Mouse (Mus musculus) CH12.LX (cell line): ENCODE measurements around the gene Smpd3. TPM values are rescaled to one million over a fixed set of nuclear protein-coding genes. Genes with fewer than 3 reads are reported as not detected.

ENCODE experiments used
- DNase-seq: peaks from one replicate; pipeline ENCODE4 v3.0.0-alpha.2; 2013; ENCODE audit errors: extremely low read depth
- H3K27ac ChIP-seq: 2 replicates; pipeline ENCODE4 v1.5.1; 2012; ENCODE audit warnings: low read depth, mild to moderate bottlenecking, control low read depth, moderate library complexity; ENCODE audit not compliant: insufficient read depth
- H3K27me3 ChIP-seq: replicated peaks from 2 replicates; pipeline ENCODE3; 2012; ENCODE audit warnings: inconsistent platforms
- H3K36me3 ChIP-seq, 2 experiments: replicated peaks in 1 of 2; 2 replicates each; pipeline versions ENCODE3 to v1.6.1; 2012; ENCODE audit warnings: inconsistent platforms in 1 of 2, low read length in 1 of 2, mild to moderate bottlenecking in 1 of 2, mixed read lengths in 1 of 2, moderate library complexity in 1 of 2; ENCODE audit not compliant: control insufficient read depth in 1 of 2, insufficient read depth in 1 of 2
- H3K4me1 ChIP-seq, 2 experiments: 2 replicates each; pipeline ENCODE4 v1.6.1; 2012; ENCODE audit warnings: inconsistent platforms in 1 of 2, moderate library complexity in 1 of 2; ENCODE audit not compliant: insufficient read depth in 2 of 2, control insufficient read depth in 1 of 2
- H3K4me2 ChIP-seq: 2 replicates; pipeline ENCODE4 v1.6.1; 2012; ENCODE audit warnings: low read depth, mild to moderate bottlenecking, control low read depth; ENCODE audit not compliant: poor library complexity, insufficient read depth, severe bottlenecking
- H3K4me3 ChIP-seq, 3 experiments: fragments of 150-350 bp in 1 of 3; sonication (generic) in 1 of 3; replicated peaks in 1 of 3; 2 replicates each; pipeline versions ENCODE3 to v1.5.1; 2011 to 2012; ENCODE audit warnings: low read depth in 2 of 3, low read length in 2 of 3, mild to moderate bottlenecking in 2 of 3, moderate library complexity in 2 of 3, control low read depth in 1 of 3, improper control_type of control experiment in 1 of 3, inconsistent platforms in 1 of 3, mixed read lengths in 1 of 3; ENCODE audit not compliant: poor library complexity in 1 of 3
- H3K79me2 ChIP-seq: replicated peaks from 2 replicates; pipeline ENCODE4 v1.6.1; 2012; ENCODE audit warnings: mild to moderate bottlenecking, moderate library complexity; ENCODE audit not compliant: control insufficient read depth, poor library complexity, insufficient read depth, severe bottlenecking; ENCODE audit errors: extremely low read depth
- H3K9ac ChIP-seq: 2 replicates; pipeline ENCODE4 v1.6.1; 2012; ENCODE audit warnings: low read depth, mild to moderate bottlenecking, control low read depth, moderate library complexity; ENCODE audit not compliant: insufficient read depth
- H3K9me3 ChIP-seq: replicated peaks from 2 replicates; pipeline ENCODE3; 2012; ENCODE audit warnings: low read length, inconsistent platforms, mixed read lengths
- CHD2 ChIP-seq: IDR thresholded peaks from 2 replicates; pipeline ENCODE4 v1.6.1; 2011; ENCODE audit warnings: low read length, improper control_type of control experiment
- ETS1 ChIP-seq: conservative IDR thresholded peaks from 2 replicates; pipeline ENCODE4 v1.6.1; 2012; ENCODE audit warnings: low read depth, mild to moderate bottlenecking, inconsistent platforms, low read length, improper control_type of control experiment, moderate library complexity
- HCFC1 ChIP-seq: IDR thresholded peaks from 2 replicates; pipeline ENCODE4 v1.6.1; 2012; ENCODE audit warnings: low read depth, mild to moderate bottlenecking, inconsistent platforms, low read length, improper control_type of control experiment
- MAX ChIP-seq: IDR thresholded peaks from 2 replicates; pipeline ENCODE4 v1.6.1; 2011; ENCODE audit warnings: low read length, improper control_type of control experiment
- MEF2A ChIP-seq: IDR thresholded peaks from 2 replicates; pipeline ENCODE4 v1.6.1; 2014; ENCODE audit warnings: low read depth, mild to moderate bottlenecking, inconsistent platforms, low read length, improper control_type of control experiment, borderline replicate concordance
- MXI1 ChIP-seq: IDR thresholded peaks from 2 replicates; pipeline ENCODE4 v1.6.1; 2011; ENCODE audit warnings: mild to moderate bottlenecking, low read depth, low read length, improper control_type of control experiment
- NELFE ChIP-seq: IDR thresholded peaks from 2 replicates; pipeline ENCODE4 v1.6.1; 2011; ENCODE audit warnings: low read depth, low read length, improper control_type of control experiment
- RCOR1 ChIP-seq: conservative IDR thresholded peaks from 2 replicates; pipeline ENCODE4 v1.6.1; 2012; ENCODE audit warnings: low read depth, mild to moderate bottlenecking, inconsistent platforms, low read length, improper control_type of control experiment
- UBTF ChIP-seq: IDR thresholded peaks from 2 replicates; pipeline ENCODE4 v1.6.1; 2012; ENCODE audit warnings: low read depth, mild to moderate bottlenecking, inconsistent platforms, low read length, improper control_type of control experiment, moderate library complexity
- USF1 ChIP-seq: IDR thresholded peaks from 2 replicates; pipeline ENCODE4 v1.6.1; 2014; ENCODE audit warnings: low read depth, mild to moderate bottlenecking, inconsistent platforms, low read length, improper control_type of control experiment
- USF2 ChIP-seq: conservative IDR thresholded peaks from 2 replicates; pipeline ENCODE4 v1.6.1; 2011; ENCODE audit warnings: low read depth, low read length, improper control_type of control experiment
- dilution Hi-C: fragments of 300-500 bp; cut with MboI; formaldehyde crosslinking; loops from 2 replicates; pipeline ENCODE4 v1.14.3; 2020; ENCODE audit warnings: low sequenced_read_pairs; ENCODE audit not compliant: extremely low pct_unique_long_range_greater_than_20kb, extremely low pct_ligation_motif_present
- in situ Hi-C: fragments of 300-500 bp; cut with MboI; formaldehyde crosslinking; loops from 3 replicates; pipeline ENCODE4 v1.14.3; 2019; ENCODE audit warnings: low sequenced_read_pairs, low pct_ligation_motif_present, low pct_unique_long_range_greater_than_20kb, mixed read lengths
- polyA plus RNA-seq: library from polyadenylated mRNA; unstranded; fragments of >175 nt; gene quantifications from 2 replicates; pipeline ENCODE4 v1.2.1, GENCODE M21; 2012; ENCODE audit warnings: low read depth; ENCODE audit not compliant: insufficient read length
- total RNA-seq, 2 experiments: library from RNA; depleted of rRNA; stranded (reverse); fragments of 300-350 nt in 1 of 2; fragments of >200 nt in 1 of 2; gene quantifications; 2 replicates each; pipeline ENCODE4 v1.2.3; 2012 to 2014

Smpd3 gene
- total and polyA plus RNA-seq, 3 experiments = 0.16 to 0.25 (median 0.19) TPM

DNA sequence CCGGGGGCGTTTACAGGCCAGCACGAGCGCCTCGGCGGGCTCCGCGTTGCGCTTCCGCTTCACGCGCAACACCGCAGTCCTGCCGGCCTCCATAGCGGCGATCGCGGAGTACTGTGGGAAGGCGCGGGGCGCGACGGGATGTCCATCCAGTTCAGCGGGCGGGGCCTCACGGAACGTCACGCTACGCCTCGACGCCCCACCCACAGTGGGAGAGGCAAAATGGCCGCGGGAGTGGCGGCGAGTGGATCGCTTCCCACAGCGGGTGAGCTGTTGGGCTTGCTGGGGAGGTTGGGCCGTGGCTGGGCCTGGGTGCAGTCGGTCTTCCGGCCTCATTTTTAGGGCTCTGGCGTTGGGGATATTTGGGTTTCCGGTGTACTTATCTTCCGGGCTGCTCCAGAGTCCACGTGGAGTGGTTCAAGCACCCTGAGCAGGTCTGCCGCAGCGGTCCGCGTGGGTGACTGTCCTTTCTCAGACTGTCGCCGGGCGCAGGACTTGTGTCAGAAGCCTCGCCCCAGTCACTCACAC lies 126.9 kb downstream of the Smpd3 start, which contains the start of the genes Slc7a6os and Prmt7 (continued):
- TF ChIP-seq UBTF (no peak; the same call in 1 of the 2 replicates), USF1 (no peak), NELFE (peak; percentile 95), RCOR1 (no peak; the same call in 1 of the 2 replicates), CHD2 (no peak), MAX (peak; percentile 90), MEF2A (peak; percentile 20; the same call in 1 of the 2 replicates), HCFC1 (peak; percentile 88), ETS1 (no peak)

- Histone ChIP-seq H3K4me1 (peaks cover 2 to 29% of the 10 kb centered on the region in 2 experiments; a peak in 3 of 4 replicates), H3K79me2 (peaks cover 39% of the 10 kb centered on the region), H3K27ac (peak overlapping the region; percentile 52), H3K4me3 (peak overlapping the region; percentile 87 to 93 (median 88)), H3K9ac (peak overlapping the region; percentile 75), H3K9me3 (no peaks in the 10 kb centered on the region), H3K4me2 (peak overlapping the region; percentile 98), H3K27me3 (no peaks in the 10 kb centered on the region), H3K36me3 (peaks cover 40 to 51% of the 10 kb centered on the region in 2 experiments)
- in situ Hi-C loops = loop anchor here (5.0 kb wide), 1 partner anchor 43 kb away; the partner anchor contains the start of gene Slc7a6
- 0 out of 2 replicates have a peak, but pooled peaks have one; percentile 25 for TF ChIP-seq MAX
- TF ChIP-seq MXI1 = peak; percentile 34; the same call in 1 of the 2 replicates
- no peak for TF ChIP-seq USF2
- DNase-seq = peak; percentile 52
- dilution Hi-C loops = no loop called here
Measured at GRCm38 (mm10) chr8:106210035-106210731, 127.6 kb downstream of the Smpd3 start.

Other genes starting within 250 kb of the Smpd3 start
- gene Esrp2, start 201.0 kb downstream of the Smpd3 start, total RNA-seq (2012; rRNA removed) = 0.21 and 0.30 TPM in 2 replicates
- not detected in 2 replicates for gene Esrp2, start 201.0 kb downstream of the Smpd3 start, total RNA-seq (2014; rRNA removed)
- gene Esrp2, start 201.0 kb downstream of the Smpd3 start, polyA plus RNA-seq = 0.24 and 0.37 TPM in 2 replicates
- 6.3 and 7.0 TPM in 2 replicates for gene Pla2g15, start 187.6 kb downstream of the Smpd3 start, total RNA-seq (2012; rRNA removed)
- gene Pla2g15, start 187.6 kb downstream of the Smpd3 start, total RNA-seq (2014; rRNA removed) = 6.3 and 6.9 TPM in 2 replicates
- 7.0 and 8.0 TPM in 2 replicates for gene Pla2g15, start 187.6 kb downstream of the Smpd3 start, polyA plus RNA-seq
- 24.2 and 27.8 TPM in 2 replicates for gene Slc7a6, start 169.1 kb downstream of the Smpd3 start, total RNA-seq (2012; rRNA removed)
- gene Slc7a6, start 169.1 kb downstream of the Smpd3 start, total RNA-seq (2014; rRNA removed) = 29.5 and 32.6 TPM in 2 replicates
- 61.8 and 67.1 TPM in 2 replicates for gene Slc7a6, start 169.1 kb downstream of the Smpd3 start, polyA plus RNA-seq
- gene Slc7a6os, start 127.1 kb downstream of the Smpd3 start, total RNA-seq (2012; rRNA removed) = 38.7 and 44.1 TPM in 2 replicates
- gene Slc7a6os, start 127.1 kb downstream of the Smpd3 start, total RNA-seq (2014; rRNA removed) = 65.1 and 79.5 TPM in 2 replicates
- gene Slc7a6os, start 127.1 kb downstream of the Smpd3 start, polyA plus RNA-seq = 60.0 and 62.5 TPM in 2 replicates
- 83.7 and 87.3 TPM in 2 replicates for gene Prmt7, start 127.1 kb downstream of the Smpd3 start, total RNA-seq (2012; rRNA removed)
- gene Prmt7, start 127.1 kb downstream of the Smpd3 start, total RNA-seq (2014; rRNA removed) = 69.5 and 73.9 TPM in 2 replicates
- gene Prmt7, start 127.1 kb downstream of the Smpd3 start, polyA plus RNA-seq = 48.4 and 56.5 TPM in 2 replicates
- gene Zfp90, start 77.3 kb upstream of the Smpd3 start, total RNA-seq (2012; rRNA removed) = 1.6 and 1.8 TPM in 2 replicates
- gene Zfp90, start 77.3 kb upstream of the Smpd3 start, total RNA-seq (2014; rRNA removed) = 3.5 and 4.1 TPM in 2 replicates
- gene Zfp90, start 77.3 kb upstream of the Smpd3 start, polyA plus RNA-seq = 2.8 and 3.0 TPM in 2 replicates
- not detected in 2 replicates for gene 6030452D12Rik, start 162.5 kb upstream of the Smpd3 start, total RNA-seq (2012; rRNA removed)
- gene 6030452D12Rik, start 162.5 kb upstream of the Smpd3 start, total RNA-seq (2014; rRNA removed) = not detected in 2 replicates
- gene 6030452D12Rik, start 162.5 kb upstream of the Smpd3 start, polyA plus RNA-seq = not detected in 2 replicates
- gene Cdh3, start 172.9 kb upstream of the Smpd3 start, total RNA-seq (2012; rRNA removed) = not detected in 2 replicates
- not detected in 2 replicates for gene Cdh3, start 172.9 kb upstream of the Smpd3 start, total RNA-seq (2014; rRNA removed)
- not detected in 2 replicates for gene Cdh3, start 172.9 kb upstream of the Smpd3 start, polyA plus RNA-seq
- 94.9 and 117 TPM in 2 replicates for gene Gm10073, start 235.5 kb upstream of the Smpd3 start, total RNA-seq (2012; rRNA removed)
- gene Gm10073, start 235.5 kb upstream of the Smpd3 start, total RNA-seq (2014; rRNA removed) = 185 and 224 TPM in 2 replicates
- gene Gm10073, start 235.5 kb upstream of the Smpd3 start, polyA plus RNA-seq = 21.6 and 21.7 TPM in 2 replicates